Mouse (Mus musculus) gonadal fat pad, adult 2 months (tissue): Measurements from ENCODE around the gene Hip1. TPM values are rescaled to one million over a fixed set of nuclear protein-coding genes. Genes with fewer than 3 reads are reported as not detected.
"Not testable (repeated sequence)": the region's sequence is repeated elsewhere in the genome, so short reads cannot be mapped to it uniquely, and the experiment has no call there.

Experiments used
- DNase-seq: peaks from one replicate; pipeline ENCODE4 v3.0.0-alpha.2; 2012; ENCODE audit warnings: low read depth
- polyA plus RNA-seq: library from polyadenylated mRNA; depleted of rRNA; stranded (reverse); fragments of >200 nt; gene quantifications from 2 replicates; pipeline ENCODE4 v1.2.3, GENCODE M21; 2012

The Hip1 gene
- polyA plus RNA-seq, 1 experiment: 34.9 TPM

DNA sequence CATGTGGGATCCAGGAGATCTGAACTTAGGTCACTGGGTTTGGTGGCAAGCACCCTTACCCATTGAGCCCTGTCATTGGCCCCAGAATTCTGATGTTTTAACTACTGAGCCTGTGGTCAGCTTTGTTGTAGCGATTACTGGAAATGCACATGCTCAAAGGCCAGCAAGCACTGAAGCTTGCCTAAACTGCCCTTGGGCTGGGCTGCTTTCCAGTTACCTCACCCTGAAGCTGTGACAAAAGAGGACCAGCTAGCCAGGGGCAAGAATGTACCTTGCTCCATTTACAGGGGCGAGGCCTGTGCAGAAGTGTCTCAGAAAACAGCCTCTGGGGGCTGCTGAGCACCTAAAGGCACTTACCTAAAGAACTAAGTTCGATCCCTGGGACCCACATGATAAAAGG lies 51.8 kb downstream of the Hip1 start:
- no peak for DNase-seq

- DNase-seq: no peak
Observed at GRCm38 (mm10) chr5:135492126-135492525, 52.8 kb downstream of the Hip1 start.

GRCm38 (mm10) chr5:135489695-135490294 lies 55.1 kb downstream of the Hip1 start:
- no peak for DNase-seq

GRCm38 (mm10) chr5:135488881-135489694 lies 55.8 kb downstream of the Hip1 start:
- no peak for DNase-seq

- no peak for DNase-seq
Observed at GRCm38 (mm10) chr5:135488222-135488880, 56.6 kb downstream of the Hip1 start.

- no peak for DNase-seq
Observed at GRCm38 (mm10) chr5:135485289-135485688, 59.6 kb downstream of the Hip1 start.

GRCm38 (mm10) chr5:135483865-135484264 lies 61.1 kb downstream of the Hip1 start:
- not testable (repeated sequence) for DNase-seq

GRCm38 (mm10) chr5:135478877-135479600 lies 65.9 kb downstream of the Hip1 start:
- no peak for DNase-seq

GRCm38 (mm10) chr5:135476199-135476598 lies 68.7 kb downstream of the Hip1 start:
- no peak for DNase-seq

GRCm38 (mm10) chr5:135472405-135472804 lies 72.5 kb downstream of the Hip1 start:
- DNase-seq: no peak

DNA sequence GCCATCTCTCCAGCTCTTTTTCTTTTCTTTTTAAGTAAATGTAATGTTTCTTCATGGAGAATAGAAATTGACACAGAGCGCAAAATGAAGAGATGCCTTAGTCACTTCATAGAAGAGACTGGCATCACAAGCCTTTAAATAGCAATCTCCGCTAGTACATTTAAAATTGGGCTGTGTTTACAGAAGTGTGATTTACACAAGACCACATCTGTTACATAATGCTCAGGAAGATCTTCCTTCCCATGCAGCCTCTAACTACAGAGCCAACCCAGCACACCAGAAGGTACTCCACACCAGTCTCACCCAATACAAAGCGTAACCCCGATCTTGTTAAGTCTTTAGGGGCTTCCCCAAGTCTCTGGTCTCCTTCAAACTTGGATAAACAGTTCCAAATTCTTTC lies 73.2 kb downstream of the Hip1 start:
- DNase-seq: no peak

- no peak for DNase-seq
Observed at GRCm38 (mm10) chr5:135468280-135468679, 76.6 kb downstream of the Hip1 start.

DNA sequence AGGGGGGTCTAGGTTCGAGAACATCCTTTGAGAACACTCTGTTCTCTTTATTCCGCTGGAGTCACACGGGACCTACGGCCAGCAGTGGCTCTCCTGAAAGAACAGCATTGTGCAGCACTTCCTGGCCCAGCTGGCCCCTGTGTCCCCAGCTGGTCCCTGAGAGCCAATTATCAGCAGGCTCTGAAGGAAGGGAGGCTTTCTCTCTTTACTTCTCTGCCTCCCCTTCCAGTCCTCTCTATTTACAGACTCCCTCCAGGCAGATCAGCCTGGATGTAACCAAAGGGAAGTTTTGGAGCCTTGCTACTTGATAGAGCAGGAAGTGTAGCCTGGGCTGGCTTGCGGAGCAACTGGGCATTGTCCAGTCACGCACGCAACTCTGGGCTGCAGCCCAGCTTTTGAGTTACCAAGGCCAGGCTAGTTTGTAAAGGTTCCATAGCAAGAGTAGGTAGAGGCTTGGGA lies 79.1 kb downstream of the Hip1 start:
- DNase-seq: no peak

DNA sequence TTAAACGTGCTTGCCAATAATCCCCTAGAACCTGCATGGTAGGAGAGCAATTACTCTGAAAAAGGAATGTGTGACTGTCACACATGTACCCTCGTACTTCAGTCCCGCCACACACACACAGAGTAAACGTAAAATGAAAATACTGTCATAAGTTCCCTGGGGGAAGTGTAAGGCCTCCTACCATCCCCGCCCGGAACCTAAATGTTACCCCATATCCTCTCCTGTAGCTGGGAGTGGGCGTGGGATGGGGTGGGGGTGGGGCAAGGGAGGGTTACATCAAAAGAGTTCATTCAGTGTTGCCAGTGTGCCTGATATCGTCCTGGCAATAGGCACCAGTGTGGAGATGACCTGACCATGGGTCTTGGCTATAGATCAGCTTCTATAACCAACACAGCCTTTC lies 81.5 kb downstream of the Hip1 start:
- DNase-seq: no peak

GRCm38 (mm10) chr5:135460833-135461173 lies 84.1 kb downstream of the Hip1 start:
- DNase-seq: no peak

- DNase-seq: no peak
Observed at GRCm38 (mm10) chr5:135460152-135460832, 84.6 kb downstream of the Hip1 start.

DNA sequence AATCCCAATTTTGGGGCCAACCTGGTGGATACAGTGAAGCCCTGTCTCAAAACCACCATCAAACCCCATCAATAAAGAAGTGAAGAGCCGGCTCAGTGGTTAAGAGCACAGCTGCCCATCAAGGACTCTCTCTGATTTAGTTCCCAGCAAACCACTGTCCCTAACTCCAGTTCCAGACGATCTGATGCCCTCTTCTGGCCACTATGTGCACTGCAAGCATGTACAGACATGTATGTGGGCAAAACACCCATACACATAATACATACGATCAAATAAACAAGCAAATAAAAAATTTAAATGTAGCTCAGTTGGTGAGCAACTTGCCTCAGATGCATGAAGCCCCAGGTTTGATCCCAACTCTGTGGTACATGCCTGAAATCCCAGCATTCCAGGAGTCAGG lies 85.4 kb downstream of the Hip1 start:
- no peak for DNase-seq

- DNase-seq: no peak
Observed at GRCm38 (mm10) chr5:135457961-135458360, 87.0 kb downstream of the Hip1 start.

DNA sequence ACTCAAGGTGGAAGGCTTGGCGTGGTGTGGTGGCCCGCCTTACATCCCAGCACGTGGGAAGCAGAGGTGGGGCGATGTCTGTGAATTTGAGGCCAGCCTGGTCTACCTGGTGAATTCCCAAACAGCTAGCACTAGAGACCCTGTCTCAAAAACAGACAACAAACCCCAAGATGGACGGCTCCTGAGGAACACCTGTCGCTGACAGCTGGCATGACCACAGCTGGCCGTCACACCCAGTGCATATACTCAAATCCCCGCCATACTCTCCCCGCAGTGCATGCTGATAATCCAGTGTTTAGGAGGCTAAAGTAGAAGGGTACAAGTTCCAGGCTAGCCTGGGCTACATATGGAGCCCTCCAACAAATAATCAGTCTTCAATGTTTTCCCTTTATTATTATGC lies 88.4 kb downstream of the Hip1 start:
- DNase-seq: no peak

- DNase-seq: no peak
Observed at GRCm38 (mm10) chr5:135454256-135454655, 90.7 kb downstream of the Hip1 start.

DNA sequence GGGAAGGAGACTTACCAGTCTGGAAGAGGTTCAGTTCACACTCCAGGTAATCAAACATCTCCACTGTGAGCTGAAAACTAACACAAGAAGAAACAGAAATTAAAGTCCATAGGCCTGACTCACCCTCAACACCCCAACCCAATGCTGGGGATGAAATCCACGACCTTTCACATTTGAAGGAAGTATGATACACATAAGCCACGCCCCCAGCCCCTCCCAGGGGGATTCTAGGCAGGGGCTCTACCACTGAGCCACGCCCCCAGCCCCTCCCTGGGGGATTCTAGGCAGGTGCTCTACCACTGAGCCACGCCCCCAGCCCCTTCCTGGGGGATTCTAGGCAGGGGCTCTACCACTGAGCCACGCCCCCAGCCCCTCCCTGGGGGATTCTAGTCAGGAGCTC lies 93.4 kb downstream of the Hip1 start:
- DNase-seq: not testable (repeated sequence)

DNA sequence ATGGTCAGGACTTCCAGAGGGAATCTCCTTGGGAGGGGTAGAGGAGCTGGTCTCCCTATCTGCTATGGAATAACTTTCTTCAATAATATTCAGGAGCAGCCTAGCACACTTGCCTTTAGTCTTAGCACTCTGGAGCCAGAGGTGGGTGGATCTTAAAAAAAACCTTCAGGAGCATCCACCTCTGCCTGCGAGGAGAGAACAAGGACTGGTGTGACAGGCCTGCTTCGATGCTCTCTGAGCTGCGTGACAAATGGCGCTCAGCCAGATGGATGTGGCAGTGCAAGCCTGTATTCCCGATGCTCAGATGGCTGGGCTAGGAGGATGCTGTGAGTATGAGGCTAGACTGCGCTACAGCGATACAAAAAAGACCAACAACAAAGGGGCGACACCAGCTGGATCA lies 93.8 kb downstream of the Hip1 start:
- DNase-seq: no peak
